Mouse (Mus musculus) embryonic facial prominence, embryonic 15.5 days (tissue): Measurements from ENCODE around the gene Arhgef40. TPM values are rescaled to one million over a fixed set of nuclear protein-coding genes. Genes with fewer than 3 reads are reported as not detected.
A peak's percentile ranks its signal among the peaks of the same experiment; 100 is the strongest.

ENCODE experiments used
- ATAC-seq: fragments of 200-750 bp; cut with Nextera tagmentation; 2 replicates; pipeline ENCODE4 v1.8.0; 2017; ENCODE audit warnings: low read depth, moderate TSS enrichment; ENCODE audit not compliant: insufficient number of reproducible peaks, low FRiP score, low TSS enrichment
- H3K27ac ChIP-seq: fragments of 300-500 bp; sonication (generic); replicated peaks from 2 replicates; pipeline ENCODE4 v1.5.1; 2015; ENCODE audit warnings: mild to moderate bottlenecking, inconsistent platforms
- H3K27me3 ChIP-seq: fragments of 300-500 bp; sonication (generic); 2 replicates; pipeline ENCODE4 v1.6.1; 2015; ENCODE audit warnings: inconsistent platforms
- H3K36me3 ChIP-seq: fragments of 300-500 bp; sonication (generic); 2 replicates; pipeline ENCODE4 v1.6.1; 2015; ENCODE audit warnings: mild to moderate bottlenecking, inconsistent platforms
- H3K4me1 ChIP-seq: fragments of 300-500 bp; sonication (generic); 2 replicates; pipeline ENCODE4 v1.6.1; 2015; ENCODE audit warnings: inconsistent platforms
- H3K4me2 ChIP-seq: fragments of 300-500 bp; sonication (generic); replicated peaks from 2 replicates; pipeline ENCODE4 v1.6.1; 2015; ENCODE audit warnings: mild to moderate bottlenecking, inconsistent platforms
- H3K4me3 ChIP-seq: fragments of 300-500 bp; sonication (generic); replicated peaks from 2 replicates; pipeline ENCODE4 v1.5.1; 2015; ENCODE audit warnings: mild to moderate bottlenecking, inconsistent platforms
- H3K9ac ChIP-seq: fragments of 300-500 bp; sonication (generic); 2 replicates; pipeline ENCODE4 v1.6.1; 2015; ENCODE audit warnings: inconsistent platforms
- H3K9me3 ChIP-seq: fragments of 300-500 bp; sonication (generic); replicated peaks from 2 replicates; pipeline ENCODE4 v1.6.1; 2016; ENCODE audit warnings: inconsistent platforms
- WGBS: fragments of 180-500 bp; shearing (Covaris S2); methylation state at CpG from one replicate; pipeline ENCODE4 v1.1.7; 2015; 5-methylcytosine and 5-hydroxymethylcytosine counted together
- polyA plus RNA-seq: library from polyadenylated mRNA; unstranded; fragments of >200 nt; fragmentation: Nextera tagmentation; extraction: Ambion mirVana; gene quantifications from 2 replicates; pipeline ENCODE4 v1.2.1, GENCODE M21; 2015

The Arhgef40 gene
- polyA plus RNA-seq: 144 and 150 TPM in 2 replicates

DNA sequence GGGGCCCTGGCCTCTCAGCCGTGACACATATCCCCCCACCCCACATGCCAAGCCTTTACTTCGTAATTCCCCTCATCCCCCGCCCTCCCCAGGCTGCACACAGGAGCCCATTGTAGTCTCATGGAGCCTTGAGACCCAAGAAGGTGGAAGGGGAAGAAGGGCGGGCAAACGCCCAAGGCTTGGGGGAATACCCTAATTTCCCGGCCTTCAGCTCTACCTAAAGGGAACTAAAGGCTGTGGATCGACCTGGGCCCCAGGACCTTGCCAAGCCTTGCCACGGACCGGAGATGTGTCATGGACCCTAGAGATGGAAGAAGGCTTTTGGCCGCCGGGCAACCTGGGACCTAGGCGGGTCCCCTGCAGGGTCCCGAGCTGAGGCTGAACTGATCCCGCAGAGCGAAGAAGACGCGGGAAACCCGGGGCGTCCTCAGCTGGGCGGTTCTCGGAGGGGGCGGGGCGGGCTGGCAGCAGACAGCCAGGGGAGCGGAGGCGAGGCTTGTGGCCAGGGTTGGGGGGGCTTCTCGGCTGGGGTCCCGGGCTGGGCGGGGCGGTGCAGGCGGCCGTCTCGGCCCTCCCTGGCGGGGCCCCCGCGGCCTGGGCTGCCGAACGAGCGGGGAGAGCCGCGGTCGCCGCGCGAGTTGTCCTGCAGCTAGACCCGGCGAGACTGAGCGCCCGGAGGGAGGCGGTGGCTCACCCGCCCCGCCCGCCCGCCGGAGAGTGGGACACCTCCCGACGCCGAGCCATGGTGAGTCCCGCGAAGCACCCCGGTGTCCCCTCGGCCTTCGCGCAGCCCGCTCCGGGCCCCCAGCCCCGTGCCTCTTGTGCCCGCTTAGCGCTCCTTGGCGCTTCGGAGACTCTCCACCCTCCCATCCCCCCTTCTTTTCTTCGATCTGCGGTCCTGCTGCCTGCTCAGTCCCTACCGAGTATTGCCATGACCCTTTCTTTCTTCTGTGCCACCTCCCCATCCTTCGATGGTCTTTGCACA, at the start of gene Arhgef40:
Gene Arhgef40, plus strand, starts transcription at position 473 of the 985 bp plus-strand sequence.
- H3K27me3 ChIP-seq: no peaks in the 10 kb centered on the region
- WGBS: under 1% methylated on average over 71 of the region's 74 CpGs
- peak; percentile 86 for ATAC-seq

DNA sequence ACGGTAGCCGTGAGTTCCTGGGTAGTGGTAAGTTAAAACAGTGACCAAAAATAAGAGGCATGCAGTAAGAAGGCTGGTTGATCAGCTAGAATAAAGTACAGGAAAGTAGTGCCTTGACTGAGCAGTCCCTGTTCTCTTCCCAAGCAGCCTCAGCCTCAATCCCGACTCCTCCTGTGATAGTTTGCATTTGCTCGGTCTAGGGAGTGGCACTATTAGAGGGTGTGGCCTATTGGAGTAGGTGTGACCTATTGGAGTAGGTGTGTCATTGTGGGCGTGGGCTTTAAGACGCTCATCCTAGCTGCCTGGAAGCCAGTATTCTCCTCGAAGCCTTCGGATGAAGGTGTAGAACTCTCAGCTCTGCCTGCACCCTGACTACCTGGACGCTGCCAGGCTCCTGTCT, 45.5 kb upstream of the Arhgef40 start:
- no peak overlapping the region for H3K27ac ChIP-seq
- H3K4me3 ChIP-seq: no peak overlapping the region
- H3K9me3 ChIP-seq: 0 out of 2 replicates have a peak, but pooled peaks cover 4% of the 10 kb centered on the region
- H3K4me2 ChIP-seq: no peak overlapping the region
- H3K36me3 ChIP-seq: no peaks in the 10 kb centered on the region
- peaks cover 5% of the 10 kb centered on the region for H3K4me1 ChIP-seq
- H3K9ac ChIP-seq: no peak overlapping the region
- no peak for ATAC-seq
- no peaks in the 10 kb centered on the region for H3K27me3 ChIP-seq
- 91% methylated on average over 9 of the region's 9 CpGs for WGBS

More for the DNA sequence above, at the start of gene Arhgef40:
- Histone ChIP-seq H3K27ac (peak within 1 kb of the TSS; percentile 96), H3K4me2 (peak within 1 kb of the TSS; percentile 87), H3K4me1 (peaks cover 32% of the 10 kb centered on the region), H3K36me3 (peaks cover 27% of the 10 kb centered on the region), H3K9me3 (no peaks in the 10 kb centered on the region), H3K4me3 (peak within 1 kb of the TSS; percentile 65), H3K9ac (peak within 1 kb of the TSS; percentile 85)

DNA sequence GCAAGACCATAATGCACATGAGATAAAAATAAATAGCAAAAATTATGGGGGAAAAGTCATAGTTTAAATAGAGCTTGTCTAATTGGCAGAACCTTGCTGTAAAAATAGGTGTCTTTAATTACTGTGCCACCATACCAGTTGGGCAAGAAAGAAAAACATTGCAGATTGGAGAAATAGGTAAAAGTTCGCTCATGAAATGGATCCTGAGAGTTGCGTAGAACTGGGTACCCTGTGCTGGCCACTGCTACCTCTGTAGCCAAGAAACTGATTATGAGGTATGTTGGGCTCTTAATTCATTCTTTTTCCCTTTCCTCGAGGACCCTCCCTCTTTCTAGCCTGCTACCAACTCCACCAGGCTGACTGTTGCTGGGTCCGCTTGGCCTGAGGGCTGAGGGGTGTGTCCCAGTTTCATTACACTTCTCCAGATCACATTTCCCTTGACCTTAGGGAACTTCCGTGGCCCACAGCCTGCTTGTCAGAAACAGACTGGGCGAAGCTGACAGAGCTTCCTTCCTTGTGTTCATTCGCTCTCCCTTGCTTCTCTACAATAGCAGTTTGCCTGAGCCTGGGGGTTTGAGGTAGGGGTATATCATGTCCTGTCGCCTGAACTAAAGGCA, 43.5 kb upstream of the Arhgef40 start:
- WGBS: 22% methylated on average over 8 of the region's 8 CpGs
- Histone ChIP-seq H3K27me3 (no peaks in the 10 kb centered on the region), H3K9me3 (no peaks in the 10 kb centered on the region), H3K36me3 (no peaks in the 10 kb centered on the region), H3K4me2 (no peak overlapping the region), H3K9ac (no peak overlapping the region), H3K27ac (no peak overlapping the region), H3K4me3 (no peak overlapping the region), H3K4me1 (peaks cover 5% of the 10 kb centered on the region)
- no peak for ATAC-seq

DNA sequence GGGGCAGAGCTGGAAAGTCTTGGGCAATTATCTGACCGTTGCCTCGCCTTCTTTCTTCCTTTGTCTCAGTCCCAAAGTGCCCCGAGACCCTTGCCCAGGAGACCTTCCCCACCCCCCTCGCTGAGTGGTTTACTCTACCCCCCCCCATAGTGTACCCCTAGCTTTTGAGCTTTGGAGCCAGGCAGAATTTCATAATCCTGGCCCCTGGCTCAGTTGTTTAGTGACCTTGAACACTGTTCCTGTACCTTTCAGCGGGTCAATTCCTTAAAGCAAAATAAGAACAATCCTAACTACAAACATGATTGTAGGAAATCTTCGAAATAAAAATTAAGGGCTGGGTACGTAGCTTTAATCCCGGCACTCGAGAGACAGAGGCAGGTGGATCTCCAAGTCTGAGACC, 42.9 kb upstream of the Arhgef40 start:
- WGBS: 46% methylated on average over 9 of the region's 9 CpGs
- no peaks in the 10 kb centered on the region for H3K36me3 ChIP-seq
- no peak overlapping the region for H3K4me3 ChIP-seq
- H3K27me3 ChIP-seq: no peaks in the 10 kb centered on the region
- no peak overlapping the region for H3K4me2 ChIP-seq
- ATAC-seq: no peak
- H3K9me3 ChIP-seq: no peaks in the 10 kb centered on the region
- peaks cover 5% of the 10 kb centered on the region for H3K4me1 ChIP-seq
- no peak overlapping the region for H3K9ac ChIP-seq
- H3K27ac ChIP-seq: no peak overlapping the region

DNA sequence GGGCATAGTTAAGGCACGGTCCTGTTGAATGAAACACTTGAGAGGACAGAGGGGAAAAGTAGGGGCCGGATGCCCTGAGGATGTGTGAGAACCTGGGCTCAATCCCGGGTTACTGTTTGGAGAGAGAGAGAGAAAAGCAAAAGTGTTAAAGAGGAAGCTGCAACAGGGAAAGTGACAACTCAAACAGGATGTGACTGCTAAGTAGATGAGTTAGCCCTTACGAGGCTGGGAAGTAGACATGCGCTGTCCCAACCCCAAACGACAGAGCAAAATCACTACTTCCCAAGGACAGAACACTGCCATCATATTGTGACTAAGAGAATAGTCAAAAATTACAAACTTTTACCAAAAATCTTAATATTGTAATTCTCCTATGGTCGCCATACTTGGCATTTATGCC, 42.3 kb upstream of the Arhgef40 start:
- Histone ChIP-seq H3K9me3 (no peaks in the 10 kb centered on the region), H3K27me3 (no peaks in the 10 kb centered on the region), H3K27ac (no peak overlapping the region), H3K9ac (no peak overlapping the region), H3K4me3 (no peak overlapping the region), H3K4me1 (peaks cover 5% of the 10 kb centered on the region), H3K4me2 (no peak overlapping the region), H3K36me3 (no peaks in the 10 kb centered on the region)
- no peak for ATAC-seq
- WGBS: 37% methylated on average over 7 of the region's 7 CpGs

DNA sequence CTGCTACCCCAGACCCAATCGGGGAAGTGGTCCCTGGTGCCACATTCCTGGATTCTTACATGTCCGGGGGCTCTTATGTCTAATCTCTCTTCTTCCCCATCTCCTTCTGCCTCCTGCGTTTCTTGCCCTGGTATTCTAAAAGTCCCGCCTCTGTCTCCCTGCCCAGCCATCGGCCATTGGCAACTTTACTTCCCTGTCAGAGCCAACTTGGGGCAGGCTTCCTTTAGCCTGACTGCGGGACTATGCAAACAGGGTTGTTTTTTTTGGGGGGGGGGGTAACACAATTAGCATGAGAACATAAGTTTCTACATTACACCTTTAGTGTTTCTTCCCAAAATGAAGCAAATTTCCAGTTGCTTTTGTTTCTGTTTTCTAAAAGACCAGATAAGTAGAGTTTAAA, 41.2 kb upstream of the Arhgef40 start:
- no peaks in the 10 kb centered on the region for H3K9me3 ChIP-seq
- H3K27ac ChIP-seq: no peak overlapping the region
- no peak overlapping the region for H3K9ac ChIP-seq
- no peak overlapping the region for H3K4me3 ChIP-seq
- peaks cover 5% of the 10 kb centered on the region for H3K4me1 ChIP-seq
- WGBS: 78% methylated on average over 6 of the region's 6 CpGs
- no peaks in the 10 kb centered on the region for H3K27me3 ChIP-seq
- no peaks in the 10 kb centered on the region for H3K36me3 ChIP-seq
- no peak overlapping the region for H3K4me2 ChIP-seq
- ATAC-seq: no peak

DNA sequence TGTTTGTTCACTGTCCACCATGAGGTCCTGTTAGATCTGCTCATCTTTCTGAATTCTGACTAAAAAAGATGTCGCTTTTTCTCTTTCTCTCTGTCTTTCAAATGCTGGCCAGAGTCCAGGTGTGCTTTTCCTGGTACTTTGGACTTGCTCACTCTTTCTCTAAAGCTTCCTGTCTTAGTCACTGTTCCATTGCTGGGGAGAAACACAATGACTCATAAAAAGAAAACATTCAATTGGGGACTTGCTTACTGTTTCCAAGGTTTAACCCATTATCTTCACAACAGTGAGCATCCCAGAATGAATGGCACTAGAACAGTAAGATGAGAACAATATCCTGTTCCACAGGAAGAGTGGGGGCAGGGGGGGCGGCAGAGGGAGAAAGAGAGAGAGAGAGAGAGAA, 24.2 kb upstream of the Arhgef40 start:
- Histone ChIP-seq H3K9me3 (no peaks in the 10 kb centered on the region), H3K9ac (no peak overlapping the region), H3K4me2 (no peak overlapping the region), H3K36me3 (no peaks in the 10 kb centered on the region), H3K27me3 (no peaks in the 10 kb centered on the region), H3K4me3 (no peak overlapping the region), H3K27ac (no peak overlapping the region), H3K4me1 (no peaks in the 10 kb centered on the region)
- ATAC-seq: no peak
- WGBS: 82% methylated on average over 2 of the region's 2 CpGs

DNA sequence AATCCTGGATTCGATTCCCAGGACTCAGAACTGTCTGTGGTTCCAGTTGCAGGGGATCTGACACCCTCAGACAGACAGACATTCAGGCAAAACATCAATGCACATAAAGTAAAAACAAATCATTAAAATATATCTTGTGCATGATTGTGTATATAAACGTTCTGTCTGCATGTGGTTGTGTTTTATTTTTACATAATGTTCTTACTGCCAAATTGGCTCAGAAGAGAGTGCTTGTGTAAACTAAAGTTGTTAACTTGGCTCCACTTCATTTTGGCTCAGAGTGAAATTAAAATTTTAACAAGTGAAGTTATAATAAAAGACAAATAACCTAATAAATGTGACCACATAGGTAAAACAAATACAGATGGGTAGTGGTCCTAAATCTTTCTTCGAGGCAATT, 17.1 kb upstream of the Arhgef40 start:
- Histone ChIP-seq H3K36me3 (no peaks in the 10 kb centered on the region), H3K9me3 (no peaks in the 10 kb centered on the region), H3K4me3 (no peak overlapping the region), H3K4me1 (no peaks in the 10 kb centered on the region), H3K27ac (no peak overlapping the region), H3K4me2 (no peak overlapping the region), H3K9ac (no peak overlapping the region), H3K27me3 (no peaks in the 10 kb centered on the region)
- ATAC-seq: no peak
- WGBS: 67% methylated on average over 3 of the region's 3 CpGs

DNA sequence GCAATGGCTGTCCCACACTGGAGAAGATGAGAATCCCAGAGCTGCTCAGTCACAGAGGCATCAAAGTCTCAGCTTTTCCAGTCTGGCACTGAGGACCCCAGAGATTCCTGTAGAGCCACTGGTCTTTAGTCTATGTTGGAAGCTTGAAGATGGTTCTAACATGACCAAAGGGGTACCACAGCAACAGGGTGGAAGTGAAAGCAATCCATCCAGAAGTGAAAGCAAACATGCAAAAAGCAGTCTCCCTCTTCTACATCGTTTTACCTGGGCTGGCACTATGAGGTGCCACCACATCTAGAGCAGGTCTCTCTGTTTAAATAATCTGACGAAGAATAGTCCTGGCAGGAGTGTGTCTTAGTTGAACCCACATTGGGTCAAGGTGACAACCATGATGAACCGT, 5.3 kb upstream of the Arhgef40 start:
- H3K27ac ChIP-seq: no peak overlapping the region

GRCm38 (mm10) chr14:51983251-51983650, 1.3 kb upstream of the Arhgef40 start:
- H3K9me3 ChIP-seq: no peaks in the 10 kb centered on the region
- peaks cover 21% of the 10 kb centered on the region for H3K4me1 ChIP-seq
- H3K36me3 ChIP-seq: peaks cover 14% of the 10 kb centered on the region
- H3K27ac ChIP-seq: no peak overlapping the region
- 62% methylated on average over 4 of the region's 4 CpGs for WGBS
- H3K27me3 ChIP-seq: no peaks in the 10 kb centered on the region
- ATAC-seq: no peak
- H3K4me3 ChIP-seq: no peak overlapping the region
- H3K4me2 ChIP-seq: no peak overlapping the region
- no peak overlapping the region for H3K9ac ChIP-seq

More for the DNA sequence above, 5.3 kb upstream of the Arhgef40 start:
- Histone ChIP-seq H3K4me2 (no peak overlapping the region), H3K36me3 (no peaks in the 10 kb centered on the region), H3K4me3 (no peak overlapping the region), H3K27me3 (no peaks in the 10 kb centered on the region), H3K9me3 (no peaks in the 10 kb centered on the region), H3K4me1 (peaks cover 4% of the 10 kb centered on the region; the same call in 1 of the 2 replicates), H3K9ac (no peak overlapping the region)
- WGBS: 83% methylated on average over 3 of the region's 3 CpGs
- ATAC-seq: no peak

DNA sequence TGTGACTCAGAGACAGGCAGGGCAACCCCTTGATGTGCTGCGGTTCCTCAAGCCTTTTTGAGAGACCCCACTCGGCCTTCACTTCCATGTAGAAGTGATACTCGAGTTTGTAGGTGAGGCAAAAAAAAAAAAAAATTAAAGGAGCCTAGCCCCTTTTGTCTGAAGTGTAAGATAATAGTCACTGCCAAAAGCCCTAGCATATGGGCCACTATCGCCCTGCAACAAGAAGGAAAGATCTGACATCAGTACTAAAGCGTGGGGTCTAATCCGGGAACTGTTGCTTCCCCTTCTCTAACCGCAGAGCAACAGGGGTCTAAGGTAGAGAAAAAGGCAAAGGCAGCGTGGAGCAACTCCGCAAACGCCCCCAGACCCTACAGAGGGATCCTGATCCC, 668 bp upstream of the Arhgef40 start:
- peaks cover 20% of the 10 kb centered on the region for H3K36me3 ChIP-seq
- H3K4me3 ChIP-seq: peak overlapping the region; percentile 65
- no peaks in the 10 kb centered on the region for H3K27me3 ChIP-seq
- peak overlapping the region; percentile 96 for H3K27ac ChIP-seq
- ATAC-seq: no peak
- H3K4me1 ChIP-seq: peaks cover 25% of the 10 kb centered on the region
- peak overlapping the region; percentile 87 for H3K4me2 ChIP-seq
- H3K9ac ChIP-seq: peak overlapping the region; percentile 85
- no peaks in the 10 kb centered on the region for H3K9me3 ChIP-seq
- 14% methylated on average over 10 of the region's 10 CpGs for WGBS
